Mouse (Mus musculus) urinary bladder, postnatal 14 days (tissue): ENCODE measurements around the gene Olfr1016.

ENCODE experiments used
- DNase-seq: peaks from one replicate; pipeline ENCODE4 v3.0.0; 2021; ENCODE audit warnings: low spot score

Gene Olfr1016

DNA sequence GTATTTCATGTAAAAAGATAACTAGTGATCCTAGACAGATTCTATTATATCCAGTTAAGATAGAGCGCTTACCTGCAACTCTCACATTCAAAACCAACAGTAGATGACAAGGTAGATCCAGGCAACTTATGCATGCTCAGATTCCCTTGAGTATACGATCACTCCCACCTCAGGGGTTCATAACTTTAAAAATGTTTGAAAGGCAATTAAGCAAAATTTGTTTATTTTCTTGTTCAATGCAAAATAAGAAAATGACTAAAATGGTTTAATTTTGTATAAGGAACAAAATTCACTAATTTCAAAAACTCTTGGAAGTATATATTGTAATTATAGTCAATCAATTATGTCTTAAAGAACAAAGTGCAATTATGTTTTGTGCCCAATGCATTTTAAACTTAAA is at the start of gene Olfr1016:
Gene Olfr1016, minus strand, starts transcription at position 101 of the 400 bp plus-strand sequence.
- no peak for DNase-seq

DNA sequence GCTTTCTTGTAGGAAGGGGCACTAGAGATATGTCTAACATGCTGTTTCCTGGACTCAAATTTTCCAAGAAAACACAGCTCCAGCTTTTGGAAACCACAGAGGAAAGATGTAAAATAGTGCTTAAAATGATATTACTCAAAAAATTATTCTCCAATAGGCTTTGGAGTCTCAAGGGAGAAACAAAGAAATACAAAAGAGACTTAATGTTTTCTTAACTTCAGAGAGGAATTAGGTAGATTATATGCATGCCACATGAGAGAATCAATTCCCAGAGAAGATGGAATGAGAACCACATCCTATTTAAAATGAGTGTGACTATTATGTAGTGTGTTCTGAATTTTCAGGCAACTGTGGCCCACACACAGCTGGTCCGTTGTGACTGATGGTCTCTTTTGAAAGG is 44.4 kb upstream of the Olfr1016 start, which contains the start of gene Olfr1020:
Gene Olfr1020, plus strand, starts transcription at position 301 of the 400 bp plus-strand sequence.
- no peak for DNase-seq

DNA sequence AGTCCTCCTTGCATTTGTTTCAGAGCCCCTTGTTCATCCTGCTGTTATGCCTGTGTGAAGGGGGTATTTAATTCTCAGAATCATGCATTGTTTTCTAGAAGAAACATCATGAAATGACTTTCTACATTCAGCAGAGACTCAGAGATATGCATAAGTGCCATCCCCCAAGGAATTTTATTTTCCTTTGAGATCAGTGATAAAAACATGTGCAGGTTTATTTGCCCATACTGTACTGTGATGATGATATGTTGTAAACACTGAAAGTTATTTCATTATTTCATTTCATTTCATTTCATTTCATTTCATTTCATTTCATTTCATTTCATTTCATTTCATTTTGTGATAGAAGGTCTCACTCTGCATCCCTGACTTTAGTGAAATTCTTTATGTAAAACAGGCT is 43.0 kb upstream of the Olfr1016 start, which contains the start of gene Olfr1019:
Gene Olfr1019, minus strand, starts transcription at position 101 of the 400 bp plus-strand sequence.
- DNase-seq, result no peak

DNA sequence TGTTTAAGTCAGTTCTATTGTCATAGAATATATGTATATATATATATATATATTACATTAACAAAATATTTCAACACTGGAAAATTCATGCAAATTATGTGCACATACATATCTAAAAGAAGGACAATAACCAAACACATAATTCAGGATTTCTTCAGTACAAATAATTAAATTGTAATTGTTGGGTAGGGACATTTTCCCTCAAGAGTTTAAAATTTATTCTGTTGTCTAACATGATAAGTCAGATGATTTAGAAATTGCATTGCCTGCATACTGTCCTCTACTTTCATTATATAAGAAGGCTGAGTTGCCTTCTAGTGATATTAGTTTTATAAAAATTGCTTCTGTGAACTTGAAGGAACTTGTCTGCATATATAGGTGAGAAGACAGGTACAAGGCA is 15.8 kb upstream of the Olfr1016 start, which contains the start of gene Olfr1018:
Gene Olfr1018, plus strand, starts transcription at position 301 of the 400 bp plus-strand sequence.
- DNase-seq, result no peak

DNA sequence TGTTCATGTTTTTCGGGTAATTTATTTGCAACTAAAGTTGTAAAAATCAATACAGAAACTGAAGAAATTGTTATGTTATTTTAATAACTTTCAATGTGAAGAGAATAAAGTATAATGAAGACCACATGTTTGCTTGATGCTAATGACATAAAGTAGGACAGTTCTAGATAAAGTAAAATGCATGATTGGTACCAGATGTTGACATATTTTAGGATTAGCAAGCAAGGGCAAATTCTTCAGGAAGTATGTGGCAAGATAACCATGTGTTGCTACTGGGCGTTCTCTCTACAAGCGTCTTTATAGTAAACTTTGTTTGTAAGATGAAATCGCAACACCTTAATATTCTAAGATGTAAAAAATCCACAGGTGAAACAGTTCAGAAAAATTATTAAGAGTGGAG is 2.2 kb upstream of the Olfr1016 start:
- no peak for DNase-seq

DNA sequence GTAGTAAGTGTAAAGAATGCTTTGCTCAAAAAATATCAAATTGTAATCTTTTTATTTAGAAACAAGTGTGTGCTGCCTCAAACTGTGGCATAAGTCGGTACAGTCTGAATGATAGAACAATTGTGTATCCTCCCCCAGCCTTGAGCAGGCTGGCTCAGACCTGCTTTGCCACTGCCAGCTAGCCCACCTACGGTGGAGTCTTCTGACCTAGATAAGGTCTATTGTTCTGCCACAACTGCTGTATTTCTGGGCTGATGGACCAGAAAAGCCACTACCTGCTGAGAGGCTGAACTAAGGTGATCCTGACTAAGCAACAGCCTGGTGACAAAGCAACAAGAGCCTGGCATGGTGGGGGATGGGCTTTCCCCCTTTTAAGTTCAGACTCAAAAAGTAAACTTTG is 10.0 kb downstream of the Olfr1016 start:
- no peak for DNase-seq

DNA sequence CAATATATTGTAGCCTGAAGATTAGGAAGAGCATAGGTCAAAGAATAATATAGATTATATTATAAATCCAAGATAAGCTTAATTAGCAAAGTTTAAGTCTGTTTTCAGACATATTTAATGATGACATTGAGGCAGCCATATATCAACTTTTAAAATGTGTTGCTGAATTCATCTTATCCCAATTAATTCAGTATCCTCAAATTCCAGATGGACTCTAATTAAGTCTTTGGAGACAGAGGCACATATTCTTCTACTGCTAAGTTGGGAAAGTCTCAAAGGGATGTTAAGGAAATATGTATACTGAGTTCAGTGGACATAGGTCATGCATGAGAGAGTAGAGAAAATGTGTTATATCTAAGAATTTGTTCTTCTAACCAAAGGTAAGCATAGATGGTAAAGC is 20.6 kb downstream of the Olfr1016 start, which contains the start of gene Olfr1015:
Gene Olfr1015, plus strand, starts transcription at position 301 of the 400 bp plus-strand sequence.
- DNase-seq, result no peak

DNA sequence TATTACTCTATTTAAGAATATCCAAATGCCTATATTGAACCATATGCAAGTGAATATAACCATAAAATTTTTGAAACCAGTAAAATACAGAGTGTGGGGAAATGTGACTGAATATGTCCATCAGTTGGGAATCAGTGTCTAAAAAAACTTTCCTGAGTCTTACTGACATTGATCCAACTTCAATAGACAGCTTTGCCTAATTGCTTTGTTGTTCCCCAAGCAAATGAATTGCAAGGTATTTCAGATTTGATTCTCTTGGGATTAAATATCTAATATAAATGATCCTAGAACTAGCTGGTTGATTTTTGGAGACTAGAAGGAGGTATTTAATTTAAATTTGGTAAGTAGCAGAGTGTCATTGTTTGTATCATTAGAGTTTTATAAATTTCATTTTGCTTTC is 29.9 kb downstream of the Olfr1016 start, which contains the start of gene Olfr1014:
Gene Olfr1014, plus strand, starts transcription at position 301 of the 400 bp plus-strand sequence.
- no peak for DNase-seq

DNA sequence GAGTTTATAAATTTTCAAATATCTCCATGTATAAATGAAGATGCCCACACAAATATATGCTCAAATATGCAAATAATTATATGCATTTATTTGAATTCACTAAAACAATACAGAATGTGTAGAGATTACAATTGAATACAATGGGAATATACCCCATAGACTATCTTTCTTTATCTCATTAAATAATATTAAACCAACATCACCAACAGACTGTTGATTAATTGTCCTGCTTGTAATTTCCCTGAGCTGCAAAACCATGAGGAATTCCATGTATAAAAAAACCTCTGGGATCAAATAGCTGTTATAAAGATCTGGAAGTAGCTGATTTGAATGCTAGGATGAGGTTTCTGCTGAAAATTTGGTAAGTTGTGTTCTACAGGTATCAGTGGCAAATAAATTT is 35.5 kb downstream of the Olfr1016 start, which contains the start of gene Olfr1013:
Gene Olfr1013, plus strand, starts transcription at position 301 of the 400 bp plus-strand sequence.
- DNase-seq, result no peak

DNA sequence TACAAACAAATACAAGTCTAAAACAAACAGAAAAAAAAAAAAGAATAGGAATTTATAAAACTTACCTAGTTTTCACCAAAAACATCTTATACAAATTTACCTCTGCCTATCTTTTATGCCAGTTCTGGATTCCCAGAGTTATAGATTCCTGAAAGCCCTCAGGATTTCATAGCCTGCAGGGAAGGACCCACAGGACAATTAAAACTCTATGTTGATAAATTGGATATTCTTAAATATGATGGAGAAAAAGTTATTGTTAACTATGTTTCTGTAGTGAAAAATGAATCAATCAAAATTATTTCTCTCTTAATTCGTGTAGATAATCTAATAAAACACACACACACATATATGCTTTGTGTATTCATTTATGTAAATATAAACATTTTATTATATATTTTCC is 39.7 kb downstream of the Olfr1016 start, which contains the start of gene Olfr1012:
Gene Olfr1012, minus strand, starts transcription at position 101 of the 400 bp plus-strand sequence.
- no peak for DNase-seq

DNA sequence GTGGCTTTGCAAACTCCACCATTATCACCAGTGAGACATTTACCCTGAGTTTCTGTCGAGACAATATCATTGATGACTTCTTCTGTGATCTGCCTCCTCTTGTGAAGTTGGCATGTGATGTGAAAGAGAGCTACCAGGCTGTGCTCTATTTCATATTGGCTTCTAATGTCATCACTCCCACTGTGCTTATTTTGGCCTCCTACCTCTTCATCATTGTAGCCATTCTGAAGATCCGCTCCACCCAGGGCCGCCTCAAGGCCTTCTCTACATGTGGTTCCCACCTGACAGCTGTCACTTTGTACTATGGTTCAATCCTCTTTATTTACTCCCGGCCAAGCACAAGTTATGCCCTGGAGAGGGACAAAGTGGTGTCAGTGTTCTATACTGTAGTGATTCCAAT is 48.5 kb downstream of the Olfr1016 start:
- DNase-seq, result no peak
